Mouse (Mus musculus): ENCODE measurements around the gene Hoxc4.

The Hoxc4 gene

DNA sequence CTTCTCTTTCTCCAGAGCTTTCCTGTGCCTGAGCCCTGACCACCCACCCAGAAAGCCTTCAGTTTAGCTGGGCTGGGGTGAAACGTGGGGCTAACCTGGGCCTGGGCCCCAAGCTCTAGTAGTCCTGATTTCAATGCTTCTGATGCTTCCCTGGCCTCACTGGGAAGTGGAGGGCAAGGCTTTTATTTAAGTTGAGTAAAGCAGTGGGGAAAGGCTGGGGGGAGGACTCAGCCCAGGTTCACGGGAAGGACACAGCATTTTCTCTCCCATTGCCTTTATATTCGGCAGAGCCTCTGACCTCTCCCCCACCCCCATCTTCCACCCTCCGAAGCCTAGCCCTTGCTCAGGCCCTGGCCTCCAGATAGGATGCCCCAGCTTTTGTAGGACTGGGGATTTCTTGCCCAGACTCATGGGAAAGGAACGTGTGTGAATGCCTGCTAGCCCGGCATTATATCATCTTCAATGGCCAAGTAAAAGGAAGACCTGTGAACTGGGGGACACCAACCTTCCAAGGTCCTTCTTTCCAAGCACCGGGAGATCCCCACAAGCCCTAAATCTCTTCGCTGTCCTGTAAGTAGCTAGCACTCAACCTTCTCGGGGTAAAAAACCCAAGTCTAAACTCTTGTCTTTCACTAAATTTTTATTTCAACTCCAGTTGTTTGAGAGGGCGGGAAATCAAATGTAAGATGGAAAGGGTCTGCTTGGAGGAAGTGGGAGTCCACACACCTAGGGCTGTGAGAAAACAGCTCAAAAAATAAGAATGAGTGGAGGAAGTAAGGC is 20.2 kb downstream of the Hoxc4 start:
- DNase-seq (ENCODE audit: low spot score in 2 of 2) = no peak

DNA sequence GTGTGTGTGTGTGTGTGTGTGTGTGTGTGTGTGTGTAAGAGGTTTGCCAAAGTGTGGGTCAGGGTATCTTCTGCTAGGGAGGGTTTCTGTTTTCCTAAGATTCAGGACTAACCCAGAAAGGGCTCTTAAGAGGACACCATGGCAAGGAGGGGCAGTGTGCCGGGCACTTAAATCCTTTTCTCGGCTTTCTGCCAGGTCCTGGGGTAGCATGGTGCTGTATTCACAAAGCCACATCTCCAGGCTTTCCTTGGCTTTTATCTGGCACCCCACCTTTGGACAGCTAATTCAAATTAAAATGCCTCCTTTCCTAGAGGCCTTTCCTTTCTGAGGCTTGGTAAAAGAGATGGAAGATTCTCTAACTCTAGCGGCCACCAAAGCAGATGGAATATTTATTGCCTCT is 20.9 kb downstream of the Hoxc4 start:
- DNase-seq (ENCODE audit: low spot score in 2 of 2) = no peak

DNA sequence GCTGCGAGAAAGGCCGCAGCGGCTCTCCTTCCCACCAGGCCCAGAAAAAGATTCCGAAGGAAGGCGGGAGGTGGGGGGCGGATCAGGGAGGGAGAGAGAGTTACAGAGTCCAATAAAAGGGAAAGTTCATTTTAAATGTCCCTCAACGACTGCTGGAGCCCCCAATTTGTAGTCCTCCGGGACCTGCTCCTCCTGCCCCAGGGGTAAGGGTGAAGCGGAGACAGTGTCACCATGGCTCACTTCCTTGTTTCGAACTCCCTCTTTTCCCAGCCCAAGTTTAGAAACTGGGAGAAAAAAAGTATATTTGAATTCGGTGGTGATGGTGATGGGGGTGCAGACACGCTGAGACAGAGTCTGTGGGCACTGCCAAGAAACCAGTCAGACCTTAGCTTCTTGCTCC is 21.9 kb downstream of the Hoxc4 start:
- DNase-seq (ENCODE audit: low spot score in 2 of 2) = no peak

GRCm38 (mm10) chr15:103041613-103042012 is 22.9 kb downstream of the Hoxc4 start:
- no peak for DNase-seq (ENCODE audit: low spot score in 2 of 2)

GRCm38 (mm10) chr15:103042209-103042608 is 23.5 kb downstream of the Hoxc4 start:
- DNase-seq (ENCODE audit: low spot score in 2 of 2) = no peak

- no peak for DNase-seq (ENCODE audit: low spot score in 2 of 2)
Observed at GRCm38 (mm10) chr15:103051670-103052069, 32.9 kb downstream of the Hoxc4 start.

DNA sequence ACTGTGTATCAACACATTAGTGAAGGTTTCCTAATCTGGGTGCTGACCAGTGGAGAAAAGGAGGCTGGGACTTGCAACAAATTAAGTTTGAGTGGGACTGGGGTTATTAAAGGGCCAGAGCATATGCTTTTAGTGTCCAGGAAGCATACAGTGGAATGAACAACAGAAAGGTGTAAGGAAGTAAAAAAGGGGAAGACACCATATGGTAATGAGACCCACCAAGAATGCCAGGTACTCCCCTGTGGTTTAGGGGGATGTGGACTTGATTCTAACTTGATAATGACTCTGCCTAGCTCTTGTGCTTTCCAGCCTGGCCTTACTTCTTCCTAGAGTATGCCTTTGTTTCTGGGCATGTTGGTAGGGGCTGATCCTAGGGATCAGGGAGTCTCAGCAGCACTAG is 34.5 kb downstream of the Hoxc4 start:
- DNase-seq (ENCODE audit: low spot score in 2 of 2) = no peak

DNA sequence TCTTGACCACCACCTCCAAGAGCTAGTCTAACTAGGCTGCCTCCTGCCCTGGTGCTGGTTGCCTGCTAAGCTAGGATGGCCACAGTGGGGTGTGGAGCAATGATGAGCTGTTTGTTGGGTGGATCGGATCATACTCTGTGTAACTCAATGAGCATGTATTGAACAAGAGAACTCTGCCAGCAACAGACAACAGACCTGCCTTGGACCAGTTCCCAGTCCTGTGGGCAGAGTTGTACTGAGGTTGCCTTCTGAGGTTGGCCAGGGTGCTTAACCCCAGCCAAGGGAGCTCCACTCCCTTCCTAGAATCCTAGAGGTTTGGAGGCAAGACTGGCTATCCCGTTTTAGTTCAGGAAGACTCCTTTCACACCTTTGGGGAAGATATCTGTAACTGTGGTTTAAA is 37.7 kb downstream of the Hoxc4 start:
- no peak for DNase-seq (ENCODE audit: low spot score in 2 of 2)

DNA sequence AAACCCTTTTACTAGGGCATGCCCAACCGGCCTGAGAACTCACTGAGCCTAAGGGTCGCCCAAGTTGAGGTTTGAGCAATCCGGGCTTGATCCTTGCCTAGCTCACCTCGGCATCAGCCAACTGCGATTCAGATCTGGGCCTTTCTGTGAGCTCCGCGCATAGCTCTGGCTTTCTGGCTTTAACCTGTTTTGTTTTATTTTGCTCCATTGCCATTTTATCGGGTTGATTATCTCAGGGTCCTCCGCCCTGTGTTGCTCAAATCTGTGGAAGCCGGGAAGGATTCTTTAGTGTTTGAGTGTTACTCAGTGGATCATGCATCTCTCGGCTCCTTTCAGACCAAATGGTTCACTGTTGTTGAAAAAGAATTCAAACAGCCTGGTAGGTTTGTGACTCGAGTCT is 40.0 kb downstream of the Hoxc4 start:
- no peak for DNase-seq (ENCODE audit: low spot score in 2 of 2)

GRCm38 (mm10) chr15:103059393-103059992 is 40.8 kb downstream of the Hoxc4 start:
- DNase-seq (ENCODE audit: low spot score in 2 of 2) = no peak

- no peak for DNase-seq (ENCODE audit: low spot score in 2 of 2)
Observed at GRCm38 (mm10) chr15:103060021-103060340, 41.2 kb downstream of the Hoxc4 start.

DNA sequence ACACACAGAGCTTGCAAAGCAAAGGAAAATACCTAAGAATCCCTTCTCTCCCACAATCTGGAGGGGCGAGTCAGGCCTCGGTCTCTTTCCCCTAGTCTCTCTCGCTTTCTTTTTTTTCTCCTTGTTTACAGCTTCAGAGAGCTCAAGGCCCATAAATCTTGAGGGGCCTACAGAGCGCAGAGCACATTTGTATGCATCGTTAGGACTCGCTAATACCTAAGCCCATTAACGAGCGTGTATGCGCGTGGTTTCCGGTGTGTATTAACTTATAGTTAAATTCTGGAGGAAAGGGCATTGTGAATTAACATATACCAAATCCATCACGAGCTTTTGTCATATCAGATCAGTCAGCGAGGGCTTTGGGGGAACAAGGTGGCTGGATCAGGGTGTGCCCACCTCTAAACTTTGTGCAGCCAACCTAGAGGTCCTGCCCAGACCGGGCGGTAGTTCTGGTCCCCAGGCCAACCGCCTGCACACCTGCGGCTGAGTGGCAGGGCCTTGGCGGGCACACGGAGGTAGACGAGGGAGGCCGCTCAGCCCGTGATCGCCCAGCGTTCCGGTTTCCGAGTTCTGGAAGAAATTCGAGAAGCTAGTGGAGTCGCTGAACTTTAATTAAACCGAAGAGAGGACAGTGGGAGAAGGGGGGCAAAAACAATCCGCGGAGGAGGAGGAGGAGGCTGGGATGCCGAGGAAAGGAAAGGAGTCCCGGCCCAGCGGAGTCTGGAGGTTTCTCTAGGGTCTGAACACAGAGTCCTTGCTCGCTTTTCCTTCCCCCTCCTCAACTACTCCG is 41.8 kb downstream of the Hoxc4 start:
- DNase-seq (ENCODE audit: low spot score in 2 of 2) = no peak

GRCm38 (mm10) chr15:103061131-103061825 is 42.5 kb downstream of the Hoxc4 start:
- no peak for DNase-seq (ENCODE audit: low spot score in 2 of 2)

- no peak for DNase-seq (ENCODE audit: low spot score in 2 of 2)
Observed at GRCm38 (mm10) chr15:103061988-103062387, 43.3 kb downstream of the Hoxc4 start.

DNA sequence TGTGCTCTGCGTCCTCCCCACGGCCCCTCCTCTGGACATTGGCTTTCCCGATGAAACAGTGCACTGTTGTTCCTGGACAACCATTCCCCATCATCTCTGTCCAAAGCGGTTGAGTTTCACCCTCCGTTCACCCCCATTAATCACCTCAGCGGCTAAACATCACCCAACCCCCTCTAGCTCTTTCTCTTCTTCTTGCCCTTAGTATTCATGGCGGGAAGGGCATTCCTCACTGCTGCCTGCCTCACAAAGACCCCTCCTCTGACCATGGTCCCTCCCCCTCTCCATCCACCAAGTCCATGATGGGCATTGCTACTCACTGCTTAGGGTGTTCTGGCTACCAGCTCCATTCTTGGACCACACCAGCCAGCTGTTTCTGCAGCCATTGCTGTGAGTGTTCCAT is 46.9 kb downstream of the Hoxc4 start:
- no peak for DNase-seq (ENCODE audit: low spot score in 2 of 2)

DNA sequence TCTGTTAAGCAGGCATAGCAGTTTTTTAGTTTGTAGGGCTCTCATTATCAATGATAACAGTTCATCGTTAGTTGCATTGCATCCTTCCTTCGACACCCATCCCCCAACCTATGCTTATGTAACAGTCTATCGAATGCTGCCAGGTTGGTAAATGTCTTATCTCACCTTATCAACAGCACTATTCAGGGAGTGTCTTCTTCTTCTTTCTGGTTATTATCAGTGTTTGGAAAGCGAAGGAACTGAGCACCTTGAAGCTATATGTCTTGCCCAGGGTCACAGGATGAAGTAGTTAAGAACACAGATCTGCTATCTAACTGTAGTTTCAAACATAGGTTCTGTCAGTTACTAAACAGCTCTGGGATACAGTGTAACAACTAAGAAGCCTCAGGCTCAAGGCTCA is 49.0 kb downstream of the Hoxc4 start:
- DNase-seq (ENCODE audit: low spot score in 2 of 2) = no peak

DNA sequence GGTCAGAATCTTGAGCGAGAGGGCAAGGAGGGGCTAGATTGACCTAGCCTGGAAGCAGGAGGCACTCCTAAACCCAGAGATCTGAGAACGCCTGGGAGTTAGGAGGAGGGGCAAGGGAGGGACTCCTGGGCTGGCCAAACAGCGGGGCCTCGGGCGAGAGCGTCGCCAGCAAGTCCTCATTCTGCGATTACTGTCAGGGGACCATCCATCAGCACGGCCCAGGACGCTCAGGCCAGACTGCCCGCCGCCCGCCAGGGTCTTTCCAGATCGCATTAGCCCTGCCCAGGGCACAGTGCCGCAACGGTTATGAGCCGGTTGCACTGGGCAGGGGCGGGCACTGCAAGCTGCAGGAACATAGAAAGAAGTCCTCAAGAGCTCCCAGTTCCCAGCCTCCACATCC is 50.4 kb downstream of the Hoxc4 start:
- no peak for DNase-seq (ENCODE audit: low spot score in 2 of 2)

DNA sequence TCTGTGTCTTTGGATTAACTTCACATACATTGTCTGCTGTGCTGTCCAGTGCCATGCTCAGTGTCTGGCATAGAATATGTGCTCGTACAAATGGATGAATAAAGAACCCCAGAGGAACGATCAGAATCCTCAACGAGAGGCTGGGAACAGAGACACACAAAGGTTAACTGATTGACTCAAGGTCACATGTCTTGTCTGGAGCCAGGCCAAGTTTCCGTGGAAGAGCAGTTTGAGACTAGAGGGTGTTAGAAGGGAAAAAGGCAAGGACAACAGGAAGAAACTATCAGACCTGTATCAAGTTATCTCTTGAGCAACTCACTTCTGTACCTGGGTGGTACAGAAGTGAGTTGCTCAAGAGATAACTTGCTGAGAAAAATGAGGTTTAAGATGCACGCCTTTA is 52.5 kb downstream of the Hoxc4 start:
- no peak for DNase-seq (ENCODE audit: low spot score in 2 of 2)

GRCm38 (mm10) chr15:103074663-103075415 is 56.1 kb downstream of the Hoxc4 start:
- no peak for DNase-seq (ENCODE audit: low spot score in 2 of 2)

DNA sequence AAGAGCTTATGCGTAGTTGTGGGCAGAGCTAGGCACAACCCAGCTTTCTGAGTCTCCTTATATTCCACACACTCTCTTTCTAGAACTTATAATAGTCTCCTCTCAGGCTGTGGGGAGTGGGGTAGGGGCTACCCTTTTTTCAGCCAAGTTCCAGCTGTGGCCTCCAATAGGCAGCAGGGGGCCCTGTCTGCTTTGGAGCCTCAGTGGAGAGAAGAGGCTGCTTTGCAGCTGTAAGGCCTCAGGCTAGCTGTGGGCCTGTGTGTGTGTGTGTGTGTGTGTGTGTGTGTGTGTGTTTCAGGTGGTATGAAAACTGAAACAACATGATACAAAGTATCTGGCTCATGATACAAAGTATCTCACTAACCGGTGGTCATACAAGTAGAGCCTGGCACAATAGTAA is 58.9 kb downstream of the Hoxc4 start:
- DNase-seq (ENCODE audit: low spot score in 2 of 2) = no peak

DNA sequence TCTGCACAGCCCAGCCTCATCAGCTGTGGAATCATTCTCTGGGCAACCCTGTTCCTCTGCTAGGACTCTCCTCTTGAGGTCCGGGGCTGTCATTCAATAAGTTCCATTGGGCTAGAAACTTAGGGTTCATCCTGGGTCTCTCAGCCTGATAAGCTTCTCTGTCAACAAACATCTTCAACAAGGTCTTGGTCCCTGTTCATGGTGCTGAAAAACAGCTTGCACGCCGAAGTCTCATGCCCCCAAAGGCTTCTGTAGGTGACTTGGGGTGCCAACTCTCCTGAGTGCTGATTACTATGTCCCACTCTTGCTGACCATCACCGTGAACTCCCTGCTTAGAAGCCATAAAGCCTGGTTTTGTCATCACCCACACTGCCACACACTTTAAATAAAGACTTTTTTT is 63.9 kb downstream of the Hoxc4 start:
- DNase-seq (ENCODE audit: low spot score in 2 of 2) = no peak

DNA sequence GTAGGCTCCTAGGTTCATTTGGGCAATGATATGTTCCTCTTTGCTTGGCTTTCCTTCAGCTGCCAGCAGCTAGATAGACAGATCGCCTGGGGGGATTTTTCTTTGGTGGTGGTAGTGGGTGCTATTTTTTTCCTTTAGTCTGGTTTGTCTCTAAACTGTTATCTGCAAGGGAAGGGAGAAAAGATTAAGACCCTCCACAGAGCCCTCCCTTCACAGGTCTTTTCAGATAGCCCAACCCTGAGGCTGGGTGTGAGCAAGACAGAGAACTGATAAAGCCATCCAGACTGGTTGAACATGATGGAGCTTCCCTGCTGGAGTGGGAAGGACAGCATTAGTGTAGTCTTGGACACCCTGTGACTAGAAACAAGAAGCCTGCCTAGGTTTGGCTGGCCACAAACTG is 64.9 kb downstream of the Hoxc4 start:
- no peak for DNase-seq (ENCODE audit: low spot score in 2 of 2)

Data from spleen, postnatal 4 days (tissue).